Mouse (Mus musculus): ENCODE measurements around the gene B3gnt4. TPM values are rescaled to one million over a fixed set of nuclear protein-coding genes. Genes with fewer than 3 reads are reported as not detected.
A peak's percentile ranks its signal among the peaks of the same experiment; 100 is the strongest.

The B3gnt4 gene
- total RNA-seq, 2 experiments from 2014 or later, result 0.52 to 0.68 TPM

GRCm38 (mm10) chr5:123525916-123526495, 15.7 kb downstream of the B3gnt4 start:
- DNase-seq (ENCODE audit: low spot score in 2 of 2), result no peak

- DNase-seq (ENCODE audit: low spot score in 2 of 2), result no peak
These were observed 18.4 kb downstream of the B3gnt4 start for GRCm38 (mm10) chr5:123528641-123529040.

GRCm38 (mm10) chr5:123530056-123530455, 19.8 kb downstream of the B3gnt4 start:
- no peak for DNase-seq (ENCODE audit: low spot score in 2 of 2)

GRCm38 (mm10) chr5:123533801-123534200, 23.5 kb downstream of the B3gnt4 start:
- DNase-seq (ENCODE audit: low spot score in 2 of 2), result no peak

- no peak for DNase-seq (ENCODE audit: low spot score in 2 of 2)
These were observed 45.4 kb downstream of the B3gnt4 start for GRCm38 (mm10) chr5:123555693-123556092.

GRCm38 (mm10) chr5:123556451-123556850, 46.2 kb downstream of the B3gnt4 start:
- peak in 1 of 2 experiments; percentile 67 for DNase-seq (ENCODE audit: low spot score in 2 of 2)

GRCm38 (mm10) chr5:123559588-123559987, 49.3 kb downstream of the B3gnt4 start:
- DNase-seq (ENCODE audit: low spot score in 2 of 2), result no peak

GRCm38 (mm10) chr5:123561128-123561527, 50.9 kb downstream of the B3gnt4 start:
- no peak for DNase-seq (ENCODE audit: low spot score in 2 of 2)

Small RNA genes within 50 kb of the gene (microRNA-seq; reads per million reads assigned to microRNA genes)
- 0.78 to 0.99 reads per million in 2 experiments for gene Mir7647

Other genes with a start within 250 kb of the B3gnt4 start
- gene Bcl7a, start 166.6 kb upstream of the B3gnt4 start, total RNA-seq (2021), result 10 to 100 TPM; 66.1 to 66.3 TPM
- gene Mlxip, start 115.7 kb upstream of the B3gnt4 start, total RNA-seq (2021), result 10 to 100 TPM; 15.4 to 20.6 TPM
- under 1 TPM; 0.79 TPM for gene Lrrc43, start 21.2 kb upstream of the B3gnt4 start, total RNA-seq (2021)
- gene Il31, start 21.0 kb upstream of the B3gnt4 start, total RNA-seq (2021), result not detected
- 10 to 100 TPM; 30.9 to 32.0 TPM for gene Diablo, start 13.7 kb downstream of the B3gnt4 start, total RNA-seq (2021)
- 1 to 10 TPM; 2.2 to 5.0 TPM for gene Gm49027, start 15.0 kb downstream of the B3gnt4 start, total RNA-seq (2021)
- gene Vps33a, start 62.6 kb downstream of the B3gnt4 start, total RNA-seq (2021), result 10 to 100 TPM; 93.0 to 96.5 TPM
- 100 to 1,000 TPM; 127 to 137 TPM for gene Clip1, start 174.2 kb downstream of the B3gnt4 start, total RNA-seq (2021)
- gene Zcchc8, start 210.6 kb downstream of the B3gnt4 start, total RNA-seq (2021), result 10 to 100 TPM; 51.1 to 55.8 TPM
- 10 to 100 TPM; 97.4 to 99.3 TPM for gene Rsrc2, start 239.0 kb downstream of the B3gnt4 start, total RNA-seq (2021)
- 1 to 10 TPM; 1.8 to 3.5 TPM for gene Kntc1, start 239.3 kb downstream of the B3gnt4 start, total RNA-seq (2021)